Mouse (Mus musculus) neural tube, embryonic 15.5 days (tissue): ENCODE measurements at regions not wholly inside any gene's neighbourhood (a gene's known extent, or its start where the extent isn't known, plus 50 kb on each side); places are given as distances from the start of the nearest gene placed in this dataset.
"Not testable (repeated sequence)": the region's sequence is repeated elsewhere in the genome, so short reads cannot be mapped to it uniquely, and the experiment has no call there.

Experiments used
- ATAC-seq: fragments of 200-750 bp; cut with Nextera tagmentation; 2 replicates; pipeline ENCODE4 v1.8.0; 2017; ENCODE audit warnings: mild to moderate bottlenecking, moderate TSS enrichment, moderate library complexity; ENCODE audit not compliant: low FRiP score
- H3K27ac ChIP-seq: fragments of 300-500 bp; sonication (generic); replicated peaks from 2 replicates; pipeline ENCODE4 v1.5.1; 2015; ENCODE audit warnings: mild to moderate bottlenecking, inconsistent platforms
- H3K27me3 ChIP-seq: fragments of 300-500 bp; sonication (generic); replicated peaks from 2 replicates; pipeline ENCODE4 v1.6.1; 2015; ENCODE audit warnings: inconsistent platforms
- H3K36me3 ChIP-seq: fragments of 300-500 bp; sonication (generic); 2 replicates; pipeline ENCODE4 v1.6.1; 2015; ENCODE audit warnings: inconsistent platforms
- H3K4me1 ChIP-seq: fragments of 300-500 bp; sonication (generic); 2 replicates; pipeline ENCODE4 v1.6.1; 2015; ENCODE audit warnings: inconsistent platforms
- H3K4me2 ChIP-seq: fragments of 300-500 bp; sonication (generic); 2 replicates; pipeline ENCODE4 v1.6.1; 2015; ENCODE audit warnings: inconsistent platforms, mild to moderate bottlenecking, moderate library complexity
- H3K4me3 ChIP-seq: fragments of 300-500 bp; sonication (generic); replicated peaks from 2 replicates; pipeline ENCODE4 v1.5.1; 2015; ENCODE audit warnings: mild to moderate bottlenecking, inconsistent platforms
- H3K9ac ChIP-seq: fragments of 300-500 bp; sonication (generic); replicated peaks from 2 replicates; pipeline ENCODE4 v1.6.1; 2015; ENCODE audit warnings: mild to moderate bottlenecking, inconsistent platforms
- H3K9me3 ChIP-seq: fragments of 300-500 bp; sonication (generic); replicated peaks from 2 replicates; pipeline ENCODE4 v1.6.1; 2016; ENCODE audit warnings: inconsistent platforms
- WGBS: fragments of 180-500 bp; shearing (Covaris S2); methylation state at CpG from one replicate; pipeline ENCODE4 v1.1.7; 2015; ENCODE audit warnings: mixed read lengths; 5-methylcytosine and 5-hydroxymethylcytosine counted together

DNA sequence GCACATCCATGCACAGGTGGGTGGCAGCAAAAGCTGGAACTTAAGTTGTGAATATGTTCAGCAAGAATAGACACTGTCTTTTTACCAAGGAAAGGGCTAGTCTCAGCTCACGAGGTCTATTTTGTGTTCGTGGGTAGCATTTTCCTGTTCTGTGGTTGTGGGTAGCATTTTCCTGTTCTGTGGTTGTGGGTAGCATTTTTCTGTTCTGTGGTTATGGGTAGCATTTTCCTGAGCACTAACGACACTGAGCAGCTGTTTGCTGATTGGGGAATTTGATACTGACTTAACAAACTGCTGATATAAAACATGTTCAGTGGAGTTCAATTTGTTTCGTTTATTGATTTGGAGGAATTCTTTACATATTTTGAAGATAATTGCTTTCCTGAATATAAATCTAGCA lies 837.8 kb upstream of the Vwc2 start:
- Histone ChIP-seq H3K4me2 (no peak overlapping the region), H3K27ac (no peak overlapping the region), H3K4me3 (no peak overlapping the region), H3K9ac (no peak overlapping the region), H3K27me3 (no peaks in the 10 kb centered on the region), H3K9me3 (no peaks in the 10 kb centered on the region), H3K36me3 (no peaks in the 10 kb centered on the region), H3K4me1 (no peaks in the 10 kb centered on the region)
- ATAC-seq = no peak
- 79% methylated on average over 4 of the region's 4 CpGs for WGBS

GRCm38 (mm10) chr11:10283553-10283952 lies 830.5 kb upstream of the Vwc2 start:
- Histone ChIP-seq H3K9ac (no peak overlapping the region), H3K4me1 (no peaks in the 10 kb centered on the region), H3K27me3 (no peaks in the 10 kb centered on the region), H3K27ac (no peak overlapping the region), H3K36me3 (no peaks in the 10 kb centered on the region), H3K4me3 (no peak overlapping the region), H3K4me2 (no peak overlapping the region), H3K9me3 (no peaks in the 10 kb centered on the region)
- ATAC-seq = no peak

- H3K36me3 ChIP-seq = no peaks in the 10 kb centered on the region
- H3K9me3 ChIP-seq = no peaks in the 10 kb centered on the region
- no peaks in the 10 kb centered on the region for H3K27me3 ChIP-seq
- H3K27ac ChIP-seq = no peak overlapping the region
- H3K4me3 ChIP-seq = no peak overlapping the region
- no peak overlapping the region for H3K4me2 ChIP-seq
- ATAC-seq = no peak
- no peak overlapping the region for H3K9ac ChIP-seq
- 80% methylated on average over 4 of the region's 4 CpGs for whole genome bisulfite sequencing
- H3K4me1 ChIP-seq = no peaks in the 10 kb centered on the region
These were observed 822.0 kb upstream of the Vwc2 start for GRCm38 (mm10) chr11:10291996-10292395.

GRCm38 (mm10) chr11:10309023-10309720 lies 804.9 kb upstream of the Vwc2 start:
- no peak overlapping the region for H3K4me2 ChIP-seq
- H3K27ac ChIP-seq = no peak overlapping the region
- H3K27me3 ChIP-seq = no peaks in the 10 kb centered on the region
- H3K9me3 ChIP-seq = no peaks in the 10 kb centered on the region
- ATAC-seq = peak; percentile 53
- no peak overlapping the region for H3K9ac ChIP-seq
- no peaks in the 10 kb centered on the region for H3K36me3 ChIP-seq
- H3K4me3 ChIP-seq = no peak overlapping the region
- WGBS = 48% methylated on average over 5 of the region's 5 CpGs
- H3K4me1 ChIP-seq = no peaks in the 10 kb centered on the region

DNA sequence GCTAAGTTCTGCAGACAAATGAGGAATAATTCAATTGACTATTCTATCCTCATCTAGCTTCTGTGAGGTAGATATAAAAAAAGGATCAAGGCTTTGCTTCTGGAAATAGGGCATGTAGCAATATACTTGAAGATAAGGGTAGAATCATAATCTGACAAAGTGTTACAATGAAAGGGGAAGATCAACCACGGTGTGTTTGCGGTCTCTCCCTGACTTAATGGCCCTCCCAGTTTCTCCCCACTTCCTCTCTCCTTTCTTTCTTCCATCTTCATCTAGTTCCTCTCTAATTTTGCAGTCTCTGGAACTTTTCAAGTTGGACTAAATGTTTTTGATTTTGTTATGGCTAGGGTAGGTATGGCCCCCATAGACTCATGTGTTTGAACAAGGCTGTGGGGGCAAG lies 796.6 kb upstream of the Vwc2 start:
- H3K4me1 ChIP-seq = no peaks in the 10 kb centered on the region
- H3K36me3 ChIP-seq = no peaks in the 10 kb centered on the region
- no peak overlapping the region for H3K4me2 ChIP-seq
- H3K4me3 ChIP-seq = no peak overlapping the region
- ATAC-seq = no peak
- H3K9me3 ChIP-seq = no peaks in the 10 kb centered on the region
- H3K27me3 ChIP-seq = no peaks in the 10 kb centered on the region
- H3K9ac ChIP-seq = no peak overlapping the region
- no peak overlapping the region for H3K27ac ChIP-seq
- 87% methylated on average over 2 of the region's 2 CpGs for WGBS

GRCm38 (mm10) chr11:10318048-10318759 lies 795.8 kb upstream of the Vwc2 start:
- H3K4me2 ChIP-seq = no peak overlapping the region
- no peaks in the 10 kb centered on the region for H3K9me3 ChIP-seq
- ATAC-seq = no peak
- H3K36me3 ChIP-seq = no peaks in the 10 kb centered on the region
- no peak overlapping the region for H3K27ac ChIP-seq
- H3K9ac ChIP-seq = no peak overlapping the region
- H3K4me1 ChIP-seq = no peaks in the 10 kb centered on the region
- H3K4me3 ChIP-seq = no peak overlapping the region
- H3K27me3 ChIP-seq = no peaks in the 10 kb centered on the region
- 77% methylated on average over 3 of the region's 3 CpGs for WGBS

DNA sequence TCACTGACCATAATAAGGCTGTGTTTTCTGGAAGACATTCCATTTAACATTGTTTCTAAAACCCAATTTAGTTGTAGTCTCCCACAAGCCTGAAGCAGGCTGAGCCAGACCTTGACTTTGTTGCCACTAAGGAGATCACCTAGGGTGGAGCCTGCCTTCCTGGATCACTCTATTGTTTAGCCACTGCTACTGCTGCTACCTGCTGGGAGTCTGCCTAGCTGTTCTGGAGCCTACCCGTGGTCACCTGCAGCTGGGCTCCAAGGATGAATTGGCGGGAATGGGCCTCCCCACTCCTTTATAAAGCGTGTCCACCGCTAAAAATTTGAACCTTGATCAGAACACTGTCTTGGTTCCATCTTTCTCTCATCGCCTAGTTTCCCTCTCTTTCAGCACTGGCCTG lies 783.8 kb upstream of the Vwc2 start:
- H3K27ac ChIP-seq, H3K4me1 ChIP-seq, H3K4me3 ChIP-seq, H3K36me3 ChIP-seq, H3K27me3 ChIP-seq, H3K9me3 ChIP-seq, H3K9ac ChIP-seq, ATAC-seq, H3K4me2 ChIP-seq: not testable (repeated sequence)
- WGBS = 53% methylated on average over 5 of the region's 5 CpGs

GRCm38 (mm10) chr11:10337781-10338180 lies 776.2 kb upstream of the Vwc2 start:
- Histone ChIP-seq H3K9ac (no peak overlapping the region), H3K27me3 (no peaks in the 10 kb centered on the region), H3K36me3 (no peaks in the 10 kb centered on the region), H3K27ac (no peak overlapping the region), H3K9me3 (no peaks in the 10 kb centered on the region), H3K4me2 (no peak overlapping the region), H3K4me3 (no peak overlapping the region), H3K4me1 (no peaks in the 10 kb centered on the region)
- 15% methylated on average over 2 of the region's 2 CpGs for WGBS
- no peak for ATAC-seq

- no peaks in the 10 kb centered on the region for H3K36me3 ChIP-seq
- no peaks in the 10 kb centered on the region for H3K27me3 ChIP-seq
- H3K9me3 ChIP-seq = no peaks in the 10 kb centered on the region
- H3K4me3 ChIP-seq = no peak overlapping the region
- no peak overlapping the region for H3K27ac ChIP-seq
- no peak overlapping the region for H3K9ac ChIP-seq
- H3K4me2 ChIP-seq = no peak overlapping the region
- H3K4me1 ChIP-seq = no peaks in the 10 kb centered on the region
- ATAC-seq = no peak
These were observed 741.7 kb upstream of the Vwc2 start for GRCm38 (mm10) chr11:10372340-10372739.
